Mouse (Mus musculus) thymus, postnatal 36 days (tissue): ENCODE data around the gene Cdc27.
A peak's percentile ranks its signal among the peaks of the same experiment; 100 is the strongest.

Source experiments
- DNase-seq, 2 experiments: peaks; one replicate each; pipeline ENCODE4 v3.0.0; 2022; ENCODE audit warnings: mixed read lengths in 2 of 2

Cdc27 gene

GRCm38 (mm10) chr11:104469371-104469835, 81.0 kb downstream of the Cdc27 start:
- DNase-seq, result peak; percentile 92 to 94

GRCm38 (mm10) chr11:104468751-104469268, 81.6 kb downstream of the Cdc27 start, which contains the start of gene Kansl1:
Gene Kansl1 (minus strand): TSS chr11:104468861.
- no peak for DNase-seq

GRCm38 (mm10) chr11:104467698-104468097, 82.7 kb downstream of the Cdc27 start:
- DNase-seq, result no peak

DNA sequence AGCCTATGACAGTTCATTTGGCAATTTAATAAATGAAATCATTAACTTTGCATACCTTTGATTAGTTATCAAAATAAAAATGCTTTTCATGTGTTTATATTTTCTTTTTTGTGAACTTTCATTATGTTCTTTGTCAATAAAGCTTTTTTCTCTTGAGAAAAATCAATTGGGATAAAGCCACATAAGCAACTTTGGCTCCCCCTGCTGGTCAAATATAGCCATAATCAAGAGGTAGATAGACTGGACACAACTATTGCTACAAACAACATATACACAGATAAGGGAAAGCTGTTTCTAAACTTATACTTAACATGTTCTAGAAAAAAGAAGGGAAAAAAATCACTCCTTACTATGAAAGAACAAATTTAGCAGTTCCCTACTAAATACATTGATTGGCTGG, 88.9 kb downstream of the Cdc27 start:
- DNase-seq, result no peak

DNA sequence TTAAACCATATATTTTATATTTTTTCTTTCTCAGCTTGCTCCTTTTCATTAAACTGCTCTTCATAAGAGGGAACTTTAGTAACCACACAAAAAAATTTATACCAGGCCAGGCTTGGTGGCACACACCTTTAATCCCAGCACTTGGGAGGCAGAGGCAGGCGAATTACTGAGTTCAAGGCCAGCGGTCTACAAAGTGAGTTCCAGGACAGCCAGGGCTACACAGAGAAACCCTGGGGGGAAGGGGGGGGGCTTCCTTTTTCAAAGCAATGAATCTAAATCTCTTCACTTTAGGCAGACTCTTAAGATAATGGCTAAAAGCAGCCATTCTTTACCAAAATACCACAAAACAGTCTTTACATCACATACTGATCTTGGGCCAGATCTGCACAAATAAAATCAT, 90.7 kb downstream of the Cdc27 start:
- no peak for DNase-seq

DNA sequence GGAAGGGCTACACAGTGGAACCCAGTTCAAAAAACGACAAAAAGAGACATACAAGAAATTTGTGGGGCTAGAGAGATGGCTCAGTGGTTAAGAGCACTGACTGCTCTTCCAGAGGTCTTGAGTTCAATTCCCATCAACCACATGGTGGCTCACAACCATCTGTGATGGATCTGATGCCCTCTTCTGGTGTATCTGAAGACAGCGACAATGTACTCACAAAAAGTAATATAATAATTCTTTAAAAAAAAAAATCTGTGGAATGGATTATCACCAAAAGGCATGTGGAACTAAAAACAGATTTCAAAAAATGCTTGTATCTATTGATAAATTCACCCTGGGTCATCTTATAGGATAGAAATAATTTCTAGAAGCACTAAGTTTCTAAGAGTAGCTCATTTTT, 91.9 kb downstream of the Cdc27 start:
- DNase-seq, result no peak
